Mouse (Mus musculus): ENCODE measurements at regions not wholly inside any gene's neighbourhood (a gene's known extent, or its start where the extent isn't known, plus 50 kb on each side); places are given as distances from the start of the nearest gene placed in this dataset.

DNA sequence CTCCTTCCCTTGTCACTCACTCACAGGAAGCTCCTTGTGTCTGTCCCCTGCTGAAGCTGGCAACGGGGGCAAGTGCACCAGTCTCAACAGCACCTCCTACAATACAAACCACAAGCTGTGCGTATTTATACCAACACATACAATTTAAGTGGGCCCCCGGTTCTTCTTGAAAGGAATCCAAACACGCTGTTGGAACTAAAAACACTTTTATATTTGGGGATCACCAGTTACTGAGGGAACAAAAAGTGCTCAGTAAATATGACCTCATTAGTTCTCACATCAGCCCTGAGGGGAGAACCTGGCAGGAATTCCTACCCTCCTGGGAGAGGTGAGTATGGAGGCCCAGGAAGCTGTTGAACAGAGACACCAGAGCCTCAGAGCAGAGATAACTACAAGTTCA lies 107.8 kb upstream of the Kit start:
- no peak for DNase-seq (ENCODE audit: low spot score in 2 of 2)

DNA sequence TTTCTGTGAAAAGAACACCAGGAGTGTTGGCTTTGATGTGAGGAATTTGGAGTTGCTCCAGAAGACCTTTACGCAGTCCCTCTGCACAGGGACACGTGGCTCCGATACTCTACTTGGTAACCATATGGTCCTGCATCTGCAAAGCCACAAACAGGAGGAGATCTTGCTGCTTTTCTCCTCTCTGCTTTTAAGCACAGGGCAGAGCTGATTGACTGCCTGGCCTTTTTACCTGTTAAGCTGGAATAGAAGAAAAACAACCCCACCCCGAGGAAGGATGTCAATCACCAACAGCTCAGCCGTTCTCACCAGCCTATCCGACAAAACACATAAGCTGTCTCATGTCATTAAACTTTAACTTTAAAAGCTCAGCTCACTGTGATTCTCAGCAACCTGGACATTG lies 106.8 kb upstream of the Kit start:
- DNase-seq (ENCODE audit: low spot score in 2 of 2): no peak

DNA sequence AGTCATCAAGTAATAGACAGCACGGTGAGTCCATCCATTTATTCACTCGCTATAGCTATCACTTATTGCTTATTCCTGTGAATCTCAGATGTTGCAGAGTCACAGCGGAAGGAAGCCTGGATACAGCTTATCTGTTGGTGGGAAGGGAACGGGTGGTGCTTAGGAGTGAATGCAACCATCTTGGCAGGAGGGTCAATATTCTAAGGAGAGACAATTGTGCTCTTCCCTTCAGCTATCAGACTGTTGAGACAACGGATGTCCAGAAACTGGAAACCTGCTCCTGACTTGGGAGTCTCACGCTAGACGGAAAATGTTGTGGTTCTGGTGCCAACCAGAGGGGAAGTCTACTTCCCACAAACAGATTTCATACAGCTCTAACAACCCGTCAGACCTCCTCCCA lies 103.7 kb upstream of the Kit start:
- DNase-seq (ENCODE audit: low spot score in 2 of 2): no peak

DNA sequence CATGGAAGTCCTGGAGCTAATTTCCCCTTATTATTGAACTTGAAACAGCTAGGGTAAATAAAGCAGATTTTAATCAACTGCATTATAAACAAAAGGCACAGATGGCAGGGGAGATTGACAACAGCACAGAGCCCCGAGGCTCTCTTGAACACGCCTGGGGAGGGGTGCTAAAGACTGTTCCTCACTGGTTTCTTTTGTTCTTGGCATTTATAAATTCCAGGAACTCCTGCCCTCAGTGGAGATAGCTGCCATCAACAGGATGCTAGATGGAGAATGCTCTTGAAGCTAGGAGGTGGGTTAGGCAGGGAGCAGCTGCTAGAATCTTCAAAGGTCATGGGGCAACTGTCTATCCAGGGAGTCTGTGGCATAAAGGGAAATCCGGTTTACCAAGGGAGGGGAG lies 102.2 kb upstream of the Kit start:
- DNase-seq (ENCODE audit: low spot score in 2 of 2): no peak

DNA sequence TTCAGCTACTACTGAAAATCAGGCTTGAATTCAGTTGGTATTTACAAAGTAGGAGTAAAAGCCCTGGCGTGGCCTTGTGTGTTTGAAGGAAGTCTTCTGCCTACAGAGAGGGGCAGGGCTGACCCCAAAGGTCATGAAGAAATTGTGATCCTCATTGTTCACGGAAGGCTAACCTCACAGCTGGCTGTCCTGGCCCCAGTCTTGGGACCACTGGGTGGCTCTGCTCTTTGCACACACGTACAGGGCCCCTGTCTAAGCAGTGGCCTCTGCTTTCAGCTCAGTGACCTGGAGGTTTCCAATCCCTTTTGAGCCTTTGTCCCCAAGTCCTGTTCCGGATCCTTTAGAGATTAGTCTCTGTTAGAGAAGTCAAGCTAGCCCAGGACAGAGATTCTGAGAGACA lies 99.3 kb upstream of the Kit start:
- DNase-seq (ENCODE audit: low spot score in 2 of 2): no peak

DNA sequence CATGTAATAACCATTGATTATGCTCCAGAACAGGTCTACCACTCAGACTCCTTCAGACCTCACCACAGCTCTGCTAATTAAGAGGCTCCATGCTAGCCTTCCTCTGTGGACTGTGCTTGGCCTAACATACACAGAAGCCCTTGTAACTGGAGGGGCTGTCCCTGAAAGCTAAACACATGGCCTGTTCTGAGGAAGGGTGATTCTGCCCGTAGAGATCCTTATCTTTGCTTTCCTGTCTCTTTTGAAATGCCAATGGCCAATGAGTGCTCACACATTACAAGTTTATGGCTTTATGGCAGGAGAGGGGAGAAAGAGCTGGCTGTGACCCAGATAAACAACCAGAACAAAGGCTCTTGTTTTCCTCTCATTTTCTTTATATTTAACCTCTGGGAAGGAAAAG lies 96.2 kb upstream of the Kit start:
- DNase-seq (ENCODE audit: low spot score in 2 of 2): no peak

DNA sequence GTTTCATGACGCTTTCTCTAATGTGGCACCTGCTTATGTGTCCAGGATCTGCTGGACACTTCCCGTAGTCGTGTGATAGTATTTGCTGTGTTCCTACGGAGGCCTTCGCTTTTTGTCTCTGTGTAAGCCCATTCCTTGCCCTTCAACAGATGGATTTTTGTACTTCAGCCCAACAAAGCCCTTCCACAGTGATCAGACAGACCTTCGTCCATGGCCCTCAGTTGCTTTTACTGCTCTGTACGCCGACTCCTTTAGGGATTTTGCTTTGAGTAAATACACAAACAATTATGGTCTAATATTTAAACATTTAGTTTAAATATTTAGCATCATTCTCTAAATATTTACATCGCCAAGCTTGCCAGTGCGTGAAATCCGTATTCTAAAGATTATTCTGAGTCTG lies 95.6 kb upstream of the Kit start:
- DNase-seq (ENCODE audit: low spot score in 2 of 2): no peak

DNA sequence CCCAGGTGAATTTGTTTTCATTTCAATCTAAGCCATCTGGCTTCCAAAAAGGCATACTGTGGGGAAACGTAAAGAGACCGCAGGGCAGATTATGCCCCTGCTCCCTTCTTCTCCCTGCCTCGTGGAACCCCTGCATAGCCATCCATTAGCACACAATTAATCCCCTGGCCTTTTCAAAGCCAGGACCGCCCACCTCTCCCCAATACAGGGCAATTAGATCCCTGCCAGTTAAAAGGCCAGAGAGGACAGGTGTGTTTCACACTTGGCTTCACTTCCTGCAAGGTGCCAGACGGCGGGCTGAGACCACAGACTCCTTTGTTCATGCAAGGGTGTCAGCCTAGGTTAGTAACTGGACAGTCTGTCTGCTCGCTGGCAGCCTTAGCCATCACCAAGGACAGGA lies 93.1 kb upstream of the Kit start:
- DNase-seq (ENCODE audit: low spot score in 2 of 2): no peak

DNA sequence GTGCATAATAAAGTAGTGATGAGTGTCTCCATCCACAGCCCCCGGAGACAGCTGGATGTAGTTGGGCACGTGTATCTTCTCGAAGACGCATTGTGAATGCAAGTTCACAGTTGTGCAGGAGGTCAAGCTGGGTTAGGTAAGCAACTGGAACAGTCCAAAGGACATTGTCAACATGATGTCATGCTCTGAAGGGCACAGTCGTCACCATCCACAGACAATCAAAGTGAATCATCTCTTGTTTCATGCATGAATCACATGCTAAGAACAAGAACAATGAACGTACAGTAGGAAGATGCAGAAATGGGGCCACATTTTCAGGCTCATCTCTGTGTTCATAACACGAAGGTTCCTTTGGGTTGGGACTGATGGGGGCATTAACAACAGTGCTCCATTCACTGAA lies 90.4 kb upstream of the Kit start:
- no peak for DNase-seq (ENCODE audit: low spot score in 2 of 2)

DNA sequence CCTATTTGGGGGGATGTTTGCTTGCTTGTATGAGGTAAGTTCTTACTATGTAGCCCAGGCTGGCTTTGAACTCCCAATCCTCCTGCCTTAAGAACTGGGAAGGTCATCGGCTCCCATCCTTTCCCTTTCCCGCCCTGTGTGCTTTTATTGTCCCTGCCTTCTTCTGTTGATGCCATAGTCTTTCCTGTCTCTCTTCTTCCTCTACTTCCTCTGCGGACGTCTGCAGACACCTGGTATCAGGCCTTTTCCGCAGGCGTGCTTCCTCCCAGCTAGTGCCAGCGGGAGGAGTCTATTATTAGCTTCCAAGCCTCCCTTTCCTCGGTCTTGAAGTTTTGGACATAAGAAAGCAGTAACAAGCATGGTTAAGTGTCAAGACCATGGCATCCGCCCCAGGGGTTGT lies 83.9 kb upstream of the Kit start:
- no peak for DNase-seq (ENCODE audit: low spot score in 2 of 2)

DNA sequence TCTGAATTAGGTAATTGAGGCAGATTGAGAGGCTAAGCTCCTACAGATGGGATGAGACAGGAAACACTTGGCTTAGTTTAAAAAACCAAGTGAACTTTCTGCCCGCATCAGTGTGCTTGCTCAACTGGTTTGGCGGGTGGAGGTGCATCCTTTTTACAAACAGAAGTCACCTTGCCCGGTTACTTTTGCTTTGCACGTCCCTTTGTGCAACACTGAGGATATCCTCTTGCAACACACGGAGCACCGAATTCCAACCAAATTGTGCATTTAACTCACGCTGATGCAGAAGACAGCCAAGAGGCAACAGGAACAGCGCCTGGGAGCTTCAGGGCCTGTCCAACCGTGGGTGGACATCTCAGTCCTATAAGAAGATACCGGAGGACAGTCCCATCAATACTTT lies 80.6 kb upstream of the Kit start:
- no peak for DNase-seq (ENCODE audit: low spot score in 2 of 2)

DNA sequence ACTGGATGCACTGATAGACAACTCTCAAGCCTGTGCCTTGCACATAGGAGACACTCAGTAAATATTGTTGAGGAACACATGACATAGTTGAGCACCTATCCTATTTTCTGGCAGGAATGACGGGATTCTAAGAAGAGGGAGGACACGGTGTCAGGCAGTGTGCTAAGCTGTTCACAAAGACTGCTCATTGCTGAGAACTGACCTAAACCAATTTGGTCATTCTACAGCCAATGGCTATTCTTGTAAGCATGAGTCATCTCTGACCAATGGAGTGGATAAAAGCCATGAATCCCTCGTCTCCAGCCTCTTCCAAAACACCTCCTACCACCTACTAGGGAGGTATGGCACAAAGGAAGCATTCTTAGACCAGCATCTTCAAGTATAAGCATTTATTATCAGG lies 75.7 kb upstream of the Kit start:
- DNase-seq (ENCODE audit: low spot score in 2 of 2): no peak

DNA sequence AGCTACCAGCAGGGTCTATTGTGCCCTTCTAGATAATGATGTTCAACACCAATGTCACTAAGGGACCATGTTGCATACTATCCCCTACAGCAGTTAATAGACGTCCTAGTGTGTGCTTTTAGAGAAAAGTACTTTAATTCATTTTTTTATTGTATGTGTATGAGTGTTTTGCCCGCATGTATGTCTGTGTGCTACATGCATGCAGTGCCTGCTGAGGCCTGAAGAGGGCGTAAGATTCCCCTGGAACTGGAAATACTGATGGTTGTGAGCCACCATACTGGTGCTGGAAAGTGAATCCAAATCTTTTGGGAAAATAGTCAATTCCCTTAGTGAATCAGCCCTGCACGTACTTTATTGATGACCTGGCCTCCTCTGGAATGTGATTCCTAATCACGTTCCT lies 75.0 kb upstream of the Kit start:
- DNase-seq (ENCODE audit: low spot score in 2 of 2): no peak

DNA sequence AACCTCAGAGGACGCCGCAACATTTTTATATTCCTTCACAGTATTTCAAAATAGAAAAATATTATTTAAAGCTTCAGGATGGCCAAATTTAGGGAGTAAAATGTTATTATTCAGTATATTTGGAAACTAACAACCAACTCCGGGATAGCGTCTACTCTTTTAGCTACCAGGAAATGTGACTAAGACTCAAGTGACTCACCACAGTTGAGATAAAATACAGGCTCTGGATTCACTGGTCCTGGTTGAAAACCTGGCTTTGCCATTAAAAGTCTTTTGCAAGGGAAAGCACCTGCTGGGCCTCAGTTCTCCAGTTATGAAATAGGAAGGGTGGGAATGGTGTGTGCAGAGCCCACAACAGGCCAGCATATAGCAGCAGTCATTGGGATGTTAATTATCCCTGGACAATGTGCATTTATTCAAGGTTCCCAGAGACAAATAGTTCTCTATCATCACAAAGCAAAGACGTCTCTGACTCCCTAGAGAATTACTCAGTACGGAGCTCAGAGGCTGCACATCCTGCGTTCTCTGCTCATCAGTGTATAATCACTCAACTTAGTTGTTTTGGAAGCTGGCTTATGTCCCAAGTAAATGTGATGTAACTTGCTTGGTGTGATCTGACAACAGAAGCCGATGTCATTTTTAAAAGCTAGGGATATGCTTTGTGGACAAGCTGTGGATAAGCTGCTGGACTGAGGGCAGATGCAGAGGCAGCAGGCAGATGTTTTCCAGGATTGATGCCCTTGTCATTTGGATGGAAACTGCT lies 73.9 kb upstream of the Kit start:
- no peak for DNase-seq (ENCODE audit: low spot score in 2 of 2)

DNA sequence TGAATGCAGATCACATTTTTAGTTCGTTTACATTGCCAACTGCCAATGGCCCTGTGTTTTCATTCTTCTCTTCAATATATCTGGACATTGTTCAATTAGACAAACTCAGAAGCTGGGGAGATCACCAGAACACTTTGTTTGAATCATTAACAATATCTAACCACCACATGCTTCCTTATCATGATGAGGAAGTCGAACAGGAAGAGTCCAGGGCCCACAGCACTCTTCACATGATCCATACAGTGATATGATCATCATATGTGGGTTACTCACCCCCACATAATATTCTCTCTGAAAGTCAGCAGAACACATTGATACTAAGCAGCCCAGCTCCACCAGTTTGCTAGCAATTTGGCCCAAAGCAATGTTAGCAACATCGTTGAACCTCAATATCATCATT lies 71.0 kb upstream of the Kit start:
- DNase-seq (ENCODE audit: low spot score in 2 of 2): no peak

DNA sequence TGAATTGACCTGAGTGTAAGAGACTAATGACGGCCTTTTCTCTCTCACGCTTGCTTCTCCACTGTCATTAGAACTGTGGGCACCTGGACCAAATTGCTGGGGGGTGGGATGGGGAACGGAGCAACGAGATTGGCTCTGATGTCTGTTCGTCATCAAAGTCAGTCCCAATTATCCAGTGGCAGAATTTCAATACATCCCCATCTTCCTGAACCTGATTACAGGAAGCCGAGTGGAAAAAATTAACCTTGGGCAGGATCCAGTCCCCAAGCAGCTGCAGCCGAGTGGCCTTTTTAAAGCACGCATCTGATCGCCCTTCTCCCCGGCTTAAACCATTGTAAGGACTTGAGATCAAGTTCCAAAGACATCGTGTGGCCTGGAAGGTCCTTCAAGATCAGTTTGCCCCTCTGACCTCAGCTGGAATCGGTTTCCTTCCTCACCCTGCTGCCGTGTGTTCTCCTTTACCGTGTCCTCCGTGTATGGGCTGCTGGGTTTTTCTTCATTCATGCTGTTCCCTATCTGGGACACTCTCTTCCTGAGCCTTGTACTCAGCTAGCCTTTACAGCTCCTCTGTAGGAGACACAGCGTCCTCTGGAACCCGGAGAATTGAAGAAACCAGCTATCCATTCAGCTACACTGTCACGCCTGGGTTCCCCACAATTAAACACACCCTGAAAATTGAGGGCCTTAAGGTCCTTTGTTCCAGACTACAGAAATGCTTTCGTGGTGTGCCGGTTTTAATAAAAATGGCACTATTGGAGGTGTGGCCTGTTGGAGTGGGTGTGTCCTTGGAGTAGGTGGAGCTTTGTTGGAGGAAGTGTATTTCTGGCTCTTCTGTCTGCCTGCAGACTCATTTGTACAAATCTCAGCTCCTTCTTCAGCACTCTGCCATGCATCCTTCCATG lies 61.9 kb upstream of the Kit start:
- no peak for DNase-seq (ENCODE audit: low spot score in 2 of 2)

DNA sequence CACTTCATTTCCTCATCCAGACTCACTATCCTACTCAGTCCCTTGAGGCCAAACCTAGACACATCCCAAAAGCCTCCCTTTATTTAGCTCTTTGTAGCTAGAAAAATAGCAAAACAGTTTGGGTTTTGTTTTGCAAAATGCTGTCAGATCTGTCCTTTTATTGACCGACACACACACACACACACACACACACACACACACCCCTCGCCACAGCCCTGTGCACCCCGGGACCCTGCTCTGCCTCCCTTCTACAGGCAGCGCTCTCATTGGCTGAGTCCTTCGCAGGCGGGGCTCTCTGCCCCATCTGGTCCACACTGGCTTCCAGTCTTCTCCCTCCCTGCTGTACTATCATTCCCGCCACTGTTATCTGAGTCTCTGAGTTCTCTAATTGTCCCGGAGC lies 56.5 kb upstream of the Kit start:
- no peak for DNase-seq (ENCODE audit: low spot score in 2 of 2)

DNA sequence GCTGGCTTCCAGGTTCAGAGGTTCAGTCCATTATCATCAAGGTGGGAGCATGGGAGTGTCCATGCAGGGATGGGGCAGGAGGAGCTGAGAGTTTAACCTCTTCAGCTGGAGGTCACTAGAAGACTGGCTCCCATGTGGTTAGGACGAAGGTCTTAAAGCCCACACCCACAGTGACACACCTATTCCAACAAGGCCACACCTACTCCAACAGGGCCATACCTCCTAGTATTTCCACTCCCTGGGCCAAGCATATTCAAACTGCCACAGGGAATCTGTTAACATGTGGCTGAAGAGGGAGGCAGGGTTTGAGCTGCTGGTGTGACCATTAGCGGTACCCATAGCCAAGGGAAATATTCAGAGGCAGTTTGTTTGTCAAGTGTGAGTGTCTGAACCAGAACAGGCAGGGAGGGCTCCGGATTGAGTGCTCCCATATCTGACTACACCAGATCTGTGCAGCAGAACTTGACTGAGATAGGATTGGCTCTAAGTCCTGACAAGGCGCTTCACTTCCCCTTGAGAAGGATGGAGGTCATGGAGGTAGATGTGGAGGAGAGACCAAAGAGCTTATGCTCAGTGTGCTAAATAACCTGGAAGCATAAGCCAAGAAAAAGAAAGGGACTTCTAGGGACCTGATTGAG lies 51.6 kb upstream of the Kit start:
- DNase-seq (ENCODE audit: low spot score in 2 of 2): no peak

Measured in right cerebral cortex, postnatal 10 days (tissue).